Mouse (Mus musculus) neural tube, embryonic 15.5 days (tissue): Measurements from ENCODE around the gene Sox1. TPM values are rescaled to one million over a fixed set of nuclear protein-coding genes. Genes with fewer than 3 reads are reported as not detected.

Source experiments
- ATAC-seq: fragments of 200-750 bp; cut with Nextera tagmentation; 2 replicates; pipeline ENCODE4 v1.8.0; 2017; ENCODE audit warnings: mild to moderate bottlenecking, moderate TSS enrichment, moderate library complexity; ENCODE audit not compliant: low FRiP score
- H3K27ac ChIP-seq: fragments of 300-500 bp; sonication (generic); replicated peaks from 2 replicates; pipeline ENCODE4 v1.5.1; 2015; ENCODE audit warnings: mild to moderate bottlenecking, inconsistent platforms
- H3K27me3 ChIP-seq: fragments of 300-500 bp; sonication (generic); replicated peaks from 2 replicates; pipeline ENCODE4 v1.6.1; 2015; ENCODE audit warnings: inconsistent platforms
- H3K36me3 ChIP-seq: fragments of 300-500 bp; sonication (generic); 2 replicates; pipeline ENCODE4 v1.6.1; 2015; ENCODE audit warnings: inconsistent platforms
- H3K4me1 ChIP-seq: fragments of 300-500 bp; sonication (generic); 2 replicates; pipeline ENCODE4 v1.6.1; 2015; ENCODE audit warnings: inconsistent platforms
- H3K4me2 ChIP-seq: fragments of 300-500 bp; sonication (generic); 2 replicates; pipeline ENCODE4 v1.6.1; 2015; ENCODE audit warnings: inconsistent platforms, mild to moderate bottlenecking, moderate library complexity
- H3K4me3 ChIP-seq: fragments of 300-500 bp; sonication (generic); replicated peaks from 2 replicates; pipeline ENCODE4 v1.5.1; 2015; ENCODE audit warnings: mild to moderate bottlenecking, inconsistent platforms
- H3K9ac ChIP-seq: fragments of 300-500 bp; sonication (generic); replicated peaks from 2 replicates; pipeline ENCODE4 v1.6.1; 2015; ENCODE audit warnings: mild to moderate bottlenecking, inconsistent platforms
- H3K9me3 ChIP-seq: fragments of 300-500 bp; sonication (generic); replicated peaks from 2 replicates; pipeline ENCODE4 v1.6.1; 2016; ENCODE audit warnings: inconsistent platforms
- WGBS: fragments of 180-500 bp; shearing (Covaris S2); methylation state at CpG from one replicate; pipeline ENCODE4 v1.1.7; 2015; ENCODE audit warnings: mixed read lengths; 5-methylcytosine and 5-hydroxymethylcytosine counted together
- polyA plus RNA-seq: library from polyadenylated mRNA; unstranded; fragments of >200 nt; fragmentation: Nextera tagmentation; extraction: Ambion mirVana; gene quantifications from 2 replicates; pipeline ENCODE4 v1.2.1, GENCODE M21; 2015

Sox1 gene
- polyA plus RNA-seq: 0.40 and 0.91 TPM in 2 replicates

DNA sequence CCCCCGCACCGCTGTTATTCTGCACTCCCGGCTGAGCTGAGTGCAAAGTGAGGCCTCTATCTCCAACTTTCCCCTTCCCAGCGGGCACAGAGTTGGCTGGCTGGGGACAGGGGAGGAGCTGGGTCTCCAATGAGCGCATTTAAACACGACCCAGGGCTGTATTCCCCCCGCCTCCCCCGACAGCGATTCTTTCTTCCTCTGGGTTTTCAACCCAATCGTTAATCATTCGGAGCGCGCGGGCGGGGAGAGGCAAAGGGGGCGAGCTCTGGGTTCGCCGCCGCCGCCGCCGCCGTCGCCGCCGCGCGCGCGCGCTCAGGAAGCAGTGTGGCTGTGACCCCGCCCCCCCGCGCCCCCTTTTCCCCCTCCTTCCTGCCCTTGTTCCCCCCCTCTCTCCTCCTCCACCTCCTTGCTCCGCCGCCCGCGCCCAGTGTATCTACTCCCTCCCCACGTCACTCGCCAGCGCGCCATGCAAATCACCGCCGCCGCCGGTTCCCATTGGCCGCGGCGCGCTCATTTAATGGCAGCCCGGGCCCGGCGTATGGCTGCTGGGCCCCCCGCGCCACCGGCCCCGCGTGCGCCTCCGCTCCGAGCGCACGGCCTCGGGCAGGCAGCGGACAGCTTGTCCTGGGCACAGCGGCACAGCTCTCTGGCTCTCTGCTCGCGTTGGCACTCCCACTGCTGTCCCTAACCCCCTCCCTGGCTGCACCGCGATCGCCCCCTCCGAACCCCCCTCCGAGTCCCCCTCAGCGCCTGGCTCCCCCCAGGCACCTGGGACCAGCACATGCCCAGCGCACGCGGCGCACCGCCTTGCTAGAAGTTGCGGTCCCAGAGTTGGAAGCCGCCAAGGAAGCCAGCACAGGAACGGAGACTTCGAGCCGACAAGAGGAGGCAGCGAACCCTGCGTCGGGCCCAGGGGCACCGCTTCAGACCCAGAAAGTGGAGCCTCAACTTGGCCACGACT is at the start of gene Sox1:
Sox1 (plus strand) TSS at position 225 of the 961 bp plus-strand sequence.
- Histone ChIP-seq H3K36me3 (no peaks in the 10 kb centered on the region), H3K4me1 (peaks cover 29% of the 10 kb centered on the region), H3K4me2 (peak within 1 kb of the TSS; percentile 59), H3K27ac (peak within 1 kb of the TSS; percentile 75), H3K27me3 (peaks cover 78% of the 10 kb centered on the region), H3K4me3 (peak within 1 kb of the TSS; percentile 42), H3K9ac (peak within 1 kb of the TSS; percentile 29; the same call in 1 of the 2 replicates), H3K9me3 (no peaks in the 10 kb centered on the region)
- peak; percentile 78 for ATAC-seq
- WGBS: under 1% methylated on average over 78 of the region's 89 CpGs

DNA sequence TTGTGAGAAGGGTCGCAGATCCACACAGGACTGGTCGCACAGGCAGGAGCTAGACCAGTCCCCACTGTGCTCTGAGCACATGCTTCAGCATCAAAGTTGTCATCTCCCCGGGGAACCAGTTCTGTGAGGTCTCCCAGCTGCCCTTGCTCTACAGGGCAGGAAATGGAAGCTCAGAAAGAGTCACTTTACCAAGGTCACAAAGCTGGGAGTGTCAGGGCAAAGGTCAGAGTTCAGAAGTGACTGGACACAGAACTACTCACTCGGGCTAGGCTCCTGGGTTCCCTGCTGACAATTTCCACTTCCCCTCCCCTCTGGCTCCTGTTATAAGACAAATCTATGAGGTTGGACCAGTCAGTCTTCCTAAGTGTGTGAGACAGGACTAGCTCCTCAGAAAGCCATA is 49.2 kb upstream of the Sox1 start:
- Histone ChIP-seq H3K4me1 (no peaks in the 10 kb centered on the region), H3K4me2 (no peak overlapping the region), H3K27me3 (0 out of 2 replicates have a peak, but pooled peaks cover 6% of the 10 kb centered on the region), H3K4me3 (no peak overlapping the region), H3K9me3 (no peaks in the 10 kb centered on the region), H3K36me3 (no peaks in the 10 kb centered on the region), H3K9ac (no peak overlapping the region), H3K27ac (no peak overlapping the region)
- ATAC-seq: no peak
- WGBS: 73% methylated on average over 4 of the region's 4 CpGs

DNA sequence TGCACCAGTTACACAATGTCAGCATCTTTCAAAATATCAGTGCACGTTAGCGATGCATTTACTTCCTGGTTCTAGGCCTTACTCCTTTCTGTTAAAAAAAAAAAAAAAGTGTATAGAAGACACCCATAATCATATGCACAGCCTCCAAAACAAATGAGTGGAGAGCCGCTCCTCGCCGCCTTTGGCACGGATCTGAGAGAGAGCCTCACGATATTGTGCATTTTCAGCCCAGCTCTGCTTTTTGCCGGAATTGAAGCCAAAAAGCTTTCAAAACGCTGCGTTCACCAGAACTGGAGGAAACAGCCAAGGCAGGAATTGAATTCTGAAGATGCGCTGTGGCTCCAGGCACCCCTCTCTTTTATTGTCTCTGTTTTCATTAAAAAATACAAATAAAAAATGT is 48.2 kb upstream of the Sox1 start:
- no peak overlapping the region for H3K9ac ChIP-seq
- no peaks in the 10 kb centered on the region for H3K9me3 ChIP-seq
- H3K27me3 ChIP-seq: 0 out of 2 replicates have a peak, but pooled peaks cover 6% of the 10 kb centered on the region
- H3K4me1 ChIP-seq: no peaks in the 10 kb centered on the region
- no peak for ATAC-seq
- no peak overlapping the region for H3K27ac ChIP-seq
- no peak overlapping the region for H3K4me2 ChIP-seq
- no peaks in the 10 kb centered on the region for H3K36me3 ChIP-seq
- no peak overlapping the region for H3K4me3 ChIP-seq
- WGBS: 83% methylated on average over 11 of the region's 11 CpGs

DNA sequence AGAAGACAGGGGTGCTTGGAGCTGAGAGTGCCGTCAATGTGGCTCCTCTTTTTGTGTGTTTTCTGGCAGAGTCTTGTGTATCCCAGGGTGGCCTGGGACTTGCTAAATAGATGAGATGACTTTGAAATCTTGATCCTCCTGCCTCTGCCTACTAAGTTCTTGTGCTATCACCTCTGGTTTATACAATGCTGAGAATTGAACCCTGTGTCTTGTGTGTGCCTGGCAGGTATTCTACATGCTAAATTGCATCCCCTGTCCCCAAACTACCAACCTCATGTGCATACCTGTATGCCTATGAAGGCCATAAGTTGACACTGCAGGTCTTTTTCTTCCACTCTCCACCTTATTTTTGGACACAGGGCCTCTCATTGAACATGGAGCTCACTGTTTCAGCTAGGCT is 46.8 kb upstream of the Sox1 start:
- Histone ChIP-seq H3K9me3 (no peaks in the 10 kb centered on the region), H3K4me2 (no peak overlapping the region), H3K27ac (no peak overlapping the region), H3K36me3 (no peaks in the 10 kb centered on the region), H3K4me1 (no peaks in the 10 kb centered on the region), H3K9ac (no peak overlapping the region), H3K4me3 (no peak overlapping the region), H3K27me3 (0 out of 2 replicates have a peak, but pooled peaks cover 6% of the 10 kb centered on the region)
- ATAC-seq: no peak
- WGBS: 82% methylated on average over 1 of the region's 1 CpGs

DNA sequence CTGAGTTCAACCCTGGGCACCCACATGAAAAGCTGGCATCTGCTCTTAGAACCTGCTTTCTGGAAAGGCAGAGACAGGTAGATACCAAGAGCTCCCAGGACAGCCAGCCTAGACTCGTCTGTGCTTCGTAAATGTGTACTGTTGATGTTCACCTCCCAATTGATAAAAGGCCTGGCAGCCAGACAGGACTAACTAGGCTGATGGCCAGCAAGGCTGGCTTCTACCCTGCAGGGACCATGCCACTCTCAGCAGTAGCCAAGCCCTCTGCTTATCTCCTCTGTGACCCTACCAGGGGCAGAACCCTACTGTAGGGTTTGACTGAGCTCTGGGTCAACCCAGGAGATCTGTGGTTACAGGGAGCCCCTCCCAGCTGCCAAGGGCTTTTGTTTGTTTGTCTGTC is 45.5 kb upstream of the Sox1 start:
- no peaks in the 10 kb centered on the region for H3K36me3 ChIP-seq
- no peak overlapping the region for H3K4me2 ChIP-seq
- ATAC-seq: no peak
- H3K4me1 ChIP-seq: no peaks in the 10 kb centered on the region
- H3K9me3 ChIP-seq: no peaks in the 10 kb centered on the region
- H3K4me3 ChIP-seq: no peak overlapping the region
- 53% methylated on average over 2 of the region's 2 CpGs for WGBS
- H3K9ac ChIP-seq: no peak overlapping the region
- no peak overlapping the region for H3K27ac ChIP-seq
- H3K27me3 ChIP-seq: 0 out of 2 replicates have a peak, but pooled peaks cover 6% of the 10 kb centered on the region

DNA sequence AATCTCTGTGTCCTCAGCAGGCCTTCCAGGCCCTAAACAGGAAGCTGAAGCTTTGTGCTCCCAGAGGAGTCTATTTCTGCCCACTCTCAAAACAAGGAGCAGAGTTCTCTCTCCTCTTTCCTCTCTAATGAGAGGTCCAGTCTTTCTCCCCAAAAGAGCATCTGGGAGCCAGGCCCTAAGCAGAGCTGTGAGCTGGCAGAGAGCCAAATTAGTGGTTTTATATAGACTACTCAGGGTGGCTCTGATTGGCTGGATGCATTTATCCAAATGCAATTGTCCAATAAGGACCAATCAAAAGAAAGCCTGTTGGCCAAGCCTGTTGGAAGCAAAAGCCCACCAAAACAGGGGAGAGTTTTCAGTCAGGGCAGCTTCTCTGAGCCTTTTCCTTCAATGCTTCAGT is 44.0 kb upstream of the Sox1 start:
- Histone ChIP-seq H3K4me1 (no peaks in the 10 kb centered on the region), H3K27ac (no peak overlapping the region), H3K4me2 (no peak overlapping the region), H3K36me3 (no peaks in the 10 kb centered on the region), H3K9ac (no peak overlapping the region), H3K27me3 (0 out of 2 replicates have a peak, but pooled peaks cover 3% of the 10 kb centered on the region), H3K9me3 (no peaks in the 10 kb centered on the region), H3K4me3 (no peak overlapping the region)
- no peak for ATAC-seq

DNA sequence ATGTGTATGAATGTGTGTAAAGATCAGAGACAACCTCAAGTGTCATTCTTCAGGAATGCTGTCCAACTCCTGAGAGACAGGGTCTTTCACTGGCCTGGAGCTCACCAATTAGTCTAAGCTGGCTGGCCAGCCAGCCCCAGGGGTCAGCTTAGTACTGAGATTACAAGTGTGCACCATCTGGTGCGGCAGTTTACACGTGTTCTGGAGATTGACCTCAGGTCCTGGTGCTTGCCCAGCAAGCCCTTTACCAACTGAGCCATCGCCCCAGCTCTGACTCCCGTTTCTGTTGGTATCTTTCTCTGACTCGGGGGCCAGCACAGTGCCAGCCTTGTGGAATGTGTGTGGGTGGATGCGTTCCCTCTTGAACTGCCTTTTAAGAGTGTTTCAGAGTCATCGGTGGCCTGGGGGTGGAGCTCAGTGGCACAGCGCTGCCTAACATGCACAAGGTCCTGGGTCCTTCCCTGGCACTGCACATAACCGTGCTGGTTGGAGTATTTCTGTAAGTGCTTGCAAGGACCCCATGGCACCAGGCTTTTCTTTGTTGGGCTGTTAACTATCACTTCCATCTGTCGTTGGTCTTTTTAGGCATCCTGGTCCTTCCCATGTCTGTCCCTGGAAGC is 40.6 kb upstream of the Sox1 start:
- ATAC-seq: no peak
- Histone ChIP-seq H3K9me3 (no peaks in the 10 kb centered on the region), H3K4me3 (no peak overlapping the region), H3K9ac (no peak overlapping the region), H3K36me3 (no peaks in the 10 kb centered on the region), H3K27me3 (peaks cover 7% of the 10 kb centered on the region; the same call in 1 of the 2 replicates), H3K27ac (no peak overlapping the region), H3K4me1 (no peaks in the 10 kb centered on the region), H3K4me2 (no peak overlapping the region)
- WGBS: 79% methylated on average over 10 of the region's 10 CpGs

DNA sequence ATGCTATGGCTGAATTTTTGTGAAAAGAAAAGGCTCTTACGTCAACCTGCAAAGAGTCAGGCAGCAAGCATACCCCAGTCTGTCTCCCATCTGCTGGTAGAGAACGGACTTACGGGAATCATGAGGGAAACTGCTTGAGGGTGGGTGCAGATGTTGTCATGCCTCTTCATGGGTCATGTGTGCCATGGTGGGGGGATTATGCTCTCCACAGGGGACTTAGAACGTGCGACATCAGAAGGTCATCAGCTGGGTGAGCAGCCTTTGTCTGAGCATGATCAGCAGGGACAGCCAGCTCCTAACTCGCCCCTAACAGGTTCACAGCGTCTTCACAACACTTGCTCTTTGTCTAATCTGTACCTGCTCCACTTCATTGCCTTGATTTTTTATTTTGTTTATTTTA is 26.9 kb upstream of the Sox1 start:
- ATAC-seq: no peak
- Histone ChIP-seq H3K27ac (no peak overlapping the region), H3K36me3 (no peaks in the 10 kb centered on the region), H3K4me2 (no peak overlapping the region), H3K4me1 (no peaks in the 10 kb centered on the region), H3K27me3 (peaks cover 20% of the 10 kb centered on the region), H3K9ac (no peak overlapping the region), H3K4me3 (no peak overlapping the region), H3K9me3 (no peaks in the 10 kb centered on the region)
- 45% methylated on average over 7 of the region's 7 CpGs for WGBS

DNA sequence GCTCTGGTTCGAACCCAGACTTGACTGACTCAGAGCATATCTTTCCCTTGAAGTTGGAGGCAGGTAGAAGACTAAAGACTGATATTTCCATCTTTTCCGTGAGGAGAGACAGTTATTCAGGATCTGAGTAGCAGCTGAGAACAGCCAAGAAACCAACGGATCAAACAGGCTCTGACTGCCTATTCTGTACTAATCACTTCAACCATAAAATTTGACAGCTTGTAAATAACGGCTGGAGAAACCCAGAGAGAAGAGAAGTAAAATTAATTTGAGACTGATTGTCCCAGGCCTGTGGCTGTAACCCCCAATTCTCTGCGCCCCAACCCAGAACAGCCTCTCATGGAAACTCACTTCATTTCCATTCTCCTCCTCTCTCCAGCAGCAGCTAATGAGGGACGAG is 26.2 kb upstream of the Sox1 start:
- Histone ChIP-seq H3K4me1 (no peaks in the 10 kb centered on the region), H3K9me3 (no peaks in the 10 kb centered on the region), H3K4me2 (no peak overlapping the region), H3K36me3 (no peaks in the 10 kb centered on the region), H3K4me3 (no peak overlapping the region), H3K9ac (no peak overlapping the region), H3K27me3 (peaks cover 20% of the 10 kb centered on the region), H3K27ac (no peak overlapping the region)
- WGBS: 55% methylated on average over 6 of the region's 6 CpGs
- ATAC-seq: no peak

DNA sequence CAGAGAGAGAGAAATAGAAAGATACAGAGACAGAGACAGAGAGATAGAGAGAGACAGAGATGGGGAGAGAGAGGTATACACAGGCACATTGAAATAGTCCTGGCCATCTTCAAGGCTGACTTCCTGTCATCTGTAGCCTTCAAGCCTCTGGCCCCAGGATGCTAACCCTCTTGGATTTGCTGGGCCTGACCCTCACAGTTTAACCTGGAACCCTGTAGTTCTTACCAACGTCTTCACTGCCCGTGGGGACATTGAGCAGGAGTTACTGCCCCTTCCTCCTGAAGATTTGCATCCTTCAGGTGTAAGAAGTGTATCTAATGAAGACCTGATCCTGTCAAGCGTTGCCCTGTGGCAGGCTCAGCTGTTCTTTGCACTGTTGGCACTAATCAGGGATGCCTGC is 14.0 kb upstream of the Sox1 start:
- H3K36me3 ChIP-seq: no peaks in the 10 kb centered on the region
- WGBS: 85% methylated on average over 3 of the region's 3 CpGs
- H3K4me1 ChIP-seq: peaks cover 28% of the 10 kb centered on the region
- no peaks in the 10 kb centered on the region for H3K9me3 ChIP-seq
- no peak overlapping the region for H3K27ac ChIP-seq
- ATAC-seq: no peak
- H3K9ac ChIP-seq: no peak overlapping the region
- H3K4me3 ChIP-seq: no peak overlapping the region
- H3K4me2 ChIP-seq: no peak overlapping the region
- peaks cover 64% of the 10 kb centered on the region for H3K27me3 ChIP-seq

DNA sequence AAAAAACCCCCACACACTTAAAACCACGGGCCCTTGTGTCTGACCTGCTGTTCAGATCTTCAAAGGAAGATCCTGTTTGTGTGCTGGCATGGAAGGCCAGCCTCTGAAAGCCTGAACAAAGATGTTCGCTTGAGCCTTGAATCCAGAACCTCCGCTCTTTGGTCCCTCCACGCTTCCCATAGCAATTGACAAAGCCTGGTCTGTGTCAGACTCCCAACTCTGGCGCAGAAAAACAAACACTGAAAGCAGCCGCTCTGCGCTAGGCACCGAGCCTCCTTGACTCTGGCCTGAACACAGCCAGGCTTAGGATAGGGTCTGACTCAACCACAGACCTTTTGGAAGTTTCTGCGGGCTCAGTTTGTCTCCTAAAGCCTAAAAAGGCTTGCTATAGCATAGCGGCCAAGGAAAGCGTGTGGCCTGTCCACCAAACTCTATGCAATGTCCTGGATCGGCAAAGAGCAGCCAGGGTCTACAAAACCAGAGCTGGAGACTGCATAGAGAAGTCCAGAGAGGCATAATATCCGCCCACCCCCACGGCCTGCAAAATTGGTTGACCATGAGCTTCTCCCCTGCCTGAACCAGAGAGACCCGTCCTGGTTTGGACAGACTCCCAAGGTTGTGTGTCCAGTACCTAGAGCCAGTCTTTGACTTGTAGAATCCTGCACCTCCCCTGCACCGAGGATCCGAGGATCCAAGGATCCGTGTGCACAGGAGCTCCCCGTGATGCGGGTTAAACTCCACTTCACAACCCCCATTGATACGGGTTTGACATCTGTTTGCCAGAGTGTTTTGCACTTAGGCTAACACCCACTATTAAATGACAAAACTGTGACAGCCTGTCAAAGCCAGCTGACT is 12.2 kb upstream of the Sox1 start:
- Histone ChIP-seq H3K4me3 (no peak overlapping the region), H3K36me3 (no peaks in the 10 kb centered on the region), H3K4me1 (peaks cover 32% of the 10 kb centered on the region), H3K27ac (no peak overlapping the region), H3K4me2 (no peak overlapping the region), H3K27me3 (peaks cover 79% of the 10 kb centered on the region), H3K9ac (no peak overlapping the region), H3K9me3 (no peaks in the 10 kb centered on the region)
- no peak for ATAC-seq
- WGBS: 6% methylated on average over 21 of the region's 21 CpGs
